Mouse (Mus musculus) layer of hippocampus, postnatal 14 days (tissue): Measurements from ENCODE around the gene Tgfbr2. TPM values are rescaled to one million over a fixed set of nuclear protein-coding genes. Genes with fewer than 3 reads are reported as not detected.

Experiments used
- DNase-seq, 2 experiments: peaks; one replicate each; pipeline ENCODE4 v3.0.0; 2021 to 2022; ENCODE audit warnings: low spot score in 2 of 2, mixed read lengths in 1 of 2
- total RNA-seq, 2 experiments: library from RNA; stranded (reverse); gene quantifications; 2 replicates each; pipeline ENCODE4 v1.2.3; 2021

The Tgfbr2 gene
- total RNA-seq, 2 experiments from 2014 or later: 13.0 to 14.7 TPM

- DNase-seq: no peak
Observed at GRCm38 (mm10) chr9:116121472-116121871, 53.7 kb downstream of the Tgfbr2 start.

- no peak for DNase-seq
Observed at GRCm38 (mm10) chr9:116119990-116120389, 55.2 kb downstream of the Tgfbr2 start.

GRCm38 (mm10) chr9:116118332-116118872, 56.8 kb downstream of the Tgfbr2 start:
- DNase-seq: no peak

- no peak for DNase-seq
Observed at GRCm38 (mm10) chr9:116115875-116116274, 59.3 kb downstream of the Tgfbr2 start.

GRCm38 (mm10) chr9:116114339-116114738, 60.8 kb downstream of the Tgfbr2 start:
- DNase-seq: no peak

GRCm38 (mm10) chr9:116111149-116111970, 63.8 kb downstream of the Tgfbr2 start:
- DNase-seq: no peak

GRCm38 (mm10) chr9:116108729-116109128, 66.4 kb downstream of the Tgfbr2 start:
- no peak for DNase-seq

- DNase-seq: no peak
Observed at GRCm38 (mm10) chr9:116104770-116105169, 70.4 kb downstream of the Tgfbr2 start.

GRCm38 (mm10) chr9:116101842-116102241, 73.3 kb downstream of the Tgfbr2 start:
- no peak for DNase-seq

GRCm38 (mm10) chr9:116100015-116100414, 75.1 kb downstream of the Tgfbr2 start:
- DNase-seq: no peak

- no peak for DNase-seq
Observed at GRCm38 (mm10) chr9:116099596-116099993, 75.6 kb downstream of the Tgfbr2 start.

- DNase-seq: peak in 1 of 2 experiments; percentile 56
Observed at GRCm38 (mm10) chr9:116098724-116099595, 76.2 kb downstream of the Tgfbr2 start.

GRCm38 (mm10) chr9:116091921-116092320, 83.2 kb downstream of the Tgfbr2 start:
- no peak for DNase-seq

- DNase-seq: no peak
Observed at GRCm38 (mm10) chr9:116091101-116091841, 83.9 kb downstream of the Tgfbr2 start.

- DNase-seq: no peak
Observed at GRCm38 (mm10) chr9:116090296-116090695, 84.9 kb downstream of the Tgfbr2 start.

GRCm38 (mm10) chr9:116088912-116089311, 86.2 kb downstream of the Tgfbr2 start:
- DNase-seq: no peak

- peak; percentile 68 to 71 for DNase-seq
Observed at GRCm38 (mm10) chr9:116087880-116088279, 87.3 kb downstream of the Tgfbr2 start.

- no peak for DNase-seq
Observed at GRCm38 (mm10) chr9:116087263-116087662, 87.9 kb downstream of the Tgfbr2 start.

GRCm38 (mm10) chr9:116085999-116086398, 89.2 kb downstream of the Tgfbr2 start:
- DNase-seq: no peak

- DNase-seq: no peak
Observed at GRCm38 (mm10) chr9:116084324-116084931, 90.7 kb downstream of the Tgfbr2 start.
